Mouse (Mus musculus) spleen, embryonic (tissue): ENCODE results near the gene Chic2.

Source experiments
- CTCF ChIA-PET: fragments of 350-600 bp; sonication (Branson Sonifier 250); formaldehyde crosslinking; loops from one replicate; lab custom pipeline; 2022; lab: Charles Lee

Chic2 gene

DNA sequence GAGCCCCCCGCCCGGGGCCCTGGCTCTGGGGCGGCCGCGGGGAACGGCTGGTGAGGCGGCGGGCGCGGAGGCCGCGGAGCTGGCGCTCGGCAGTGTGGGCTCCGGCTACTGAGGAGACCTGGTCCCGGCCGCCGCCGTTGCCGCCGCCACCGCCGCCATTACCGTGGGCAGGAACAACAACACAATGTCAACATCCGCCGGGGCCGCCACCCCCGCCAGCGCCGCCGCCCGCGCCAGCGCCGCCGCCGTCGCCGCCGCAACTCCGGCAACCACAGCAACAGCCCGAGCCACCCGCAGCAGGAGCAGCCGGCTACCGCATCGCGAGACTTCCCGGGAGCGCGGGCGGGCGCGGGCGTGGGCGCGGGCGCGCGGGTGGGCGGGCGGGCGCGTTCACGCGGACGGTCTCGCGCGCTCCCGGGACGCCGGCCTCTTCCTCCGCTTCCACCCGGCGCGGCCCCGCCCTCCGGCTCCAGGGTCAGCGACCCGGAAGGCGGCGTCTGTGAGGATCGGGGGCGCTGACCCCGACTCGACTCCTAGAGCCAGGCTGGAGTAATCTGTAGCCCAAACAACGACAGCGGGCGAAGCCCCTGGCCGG is at the start of gene Chic2:
Gene Chic2 (minus strand): TSS at position 465 of the 595 bp plus-strand sequence.
- CTCF ChIA-PET = no interaction called here

DNA sequence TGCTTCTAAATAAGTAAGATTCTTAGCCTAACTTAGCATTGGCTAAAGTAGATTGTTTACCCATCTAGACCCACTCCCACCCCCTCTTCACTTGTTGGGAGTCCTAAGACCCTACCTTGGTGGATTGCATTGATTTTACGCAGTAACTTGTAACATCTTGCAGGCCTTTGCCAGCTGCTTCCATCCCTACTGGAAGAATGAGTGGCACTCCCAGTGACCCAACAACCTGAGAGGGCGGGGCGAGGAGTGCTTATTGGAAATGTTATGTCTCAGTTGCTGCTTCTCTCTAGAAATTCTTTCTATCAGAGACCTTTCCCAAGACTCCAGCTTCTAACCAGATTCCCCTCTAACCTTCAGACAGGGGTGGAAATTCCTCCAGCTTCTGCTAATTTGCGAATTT is 41.3 kb upstream of the Chic2 start:
- CTCF ChIA-PET = interaction anchor here (0.6 kb wide), 1 partner anchor 10 kb away, joined by 3 read pairs; the partner anchor contains the start of gene Gsx2

DNA sequence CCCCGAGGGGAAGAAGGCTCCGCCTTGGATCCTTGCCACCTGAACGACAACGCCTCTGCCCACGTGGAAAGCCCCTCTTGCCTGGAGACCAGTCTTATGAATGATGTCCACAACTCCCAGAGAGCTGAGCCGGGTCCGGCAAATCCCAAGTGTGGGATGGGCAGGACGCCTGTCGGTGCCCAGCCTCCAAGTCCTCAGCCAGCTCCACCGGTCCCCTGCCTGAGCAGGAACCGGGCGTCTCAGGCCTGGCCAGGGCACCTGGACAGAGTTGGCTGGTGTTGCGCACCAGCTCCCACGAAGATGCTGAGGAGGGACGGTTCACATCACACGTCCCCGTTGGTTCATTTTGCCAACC is 40.9 kb upstream of the Chic2 start:
- CTCF ChIA-PET = interaction anchor here (0.5 to 0.6 kb wide), 3 partner anchors 9 to 19 kb away, joined by 3 to 8 read pairs (median 5); partner anchors contain the start of gene Gsx2

DNA sequence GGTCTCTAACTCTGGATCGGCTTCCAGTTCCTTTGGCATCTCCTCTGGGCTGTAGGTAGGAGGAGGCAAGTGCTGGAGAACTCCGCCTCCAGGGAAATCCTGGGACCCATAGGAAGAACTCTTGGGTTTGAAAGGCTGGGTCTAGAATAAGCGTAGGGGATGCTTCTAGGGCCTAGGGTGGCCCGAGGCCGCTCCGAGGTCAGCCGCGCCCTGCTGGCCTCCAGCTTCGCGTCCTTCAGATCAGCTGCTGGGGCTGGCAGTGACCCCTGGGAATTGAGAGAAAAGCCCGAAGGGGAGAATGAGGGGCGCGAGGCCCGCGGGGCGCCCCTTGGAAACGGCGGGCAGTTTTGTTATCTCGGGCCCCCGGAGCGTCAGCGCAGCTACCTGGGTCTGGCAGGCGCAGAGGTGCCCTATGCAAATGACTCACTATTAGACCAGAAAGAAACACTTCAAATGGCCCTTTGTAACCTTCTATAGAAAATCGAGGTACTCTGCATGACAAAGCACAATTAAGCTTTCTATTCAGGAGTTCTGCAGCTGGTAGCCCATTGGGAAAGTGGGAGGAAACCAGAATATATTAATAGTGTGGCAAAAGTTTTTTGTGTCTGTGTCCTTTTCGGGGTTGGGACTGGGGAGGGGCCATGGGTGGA is 40.4 kb upstream of the Chic2 start:
- CTCF ChIA-PET = interaction anchor here (0.5 to 0.6 kb wide), 3 partner anchors 9 to 104 kb away, joined by 5 to 10 read pairs (median 8); no protein-coding TSS in a partner anchor

DNA sequence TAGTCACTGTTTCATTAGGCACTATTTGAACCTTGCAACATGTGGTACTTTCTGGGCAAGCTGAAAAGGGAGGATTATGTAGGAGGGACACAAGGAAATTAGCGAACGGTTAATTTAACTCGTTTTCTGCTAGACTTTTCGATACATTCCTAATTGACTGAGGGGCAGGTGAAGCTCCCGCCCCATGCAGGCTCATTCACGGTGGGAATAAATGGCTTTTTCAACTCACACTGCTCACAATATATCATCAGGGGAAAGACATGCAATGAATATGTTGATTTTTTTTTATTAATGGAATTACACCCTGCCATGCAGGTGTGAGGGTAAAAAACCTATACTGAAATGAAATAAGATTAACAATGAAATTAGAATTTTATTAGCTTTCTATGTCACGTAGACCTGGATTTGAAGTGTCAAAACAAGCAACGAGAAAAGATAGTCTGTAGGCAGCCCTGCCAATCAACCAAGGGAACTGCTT is 39.9 kb upstream of the Chic2 start:
- CTCF ChIA-PET = interaction anchor here (0.5 to 0.6 kb wide), 2 partner anchors 103 to 942 kb away, joined by 7 to 10 read pairs; no protein-coding TSS in a partner anchor

DNA sequence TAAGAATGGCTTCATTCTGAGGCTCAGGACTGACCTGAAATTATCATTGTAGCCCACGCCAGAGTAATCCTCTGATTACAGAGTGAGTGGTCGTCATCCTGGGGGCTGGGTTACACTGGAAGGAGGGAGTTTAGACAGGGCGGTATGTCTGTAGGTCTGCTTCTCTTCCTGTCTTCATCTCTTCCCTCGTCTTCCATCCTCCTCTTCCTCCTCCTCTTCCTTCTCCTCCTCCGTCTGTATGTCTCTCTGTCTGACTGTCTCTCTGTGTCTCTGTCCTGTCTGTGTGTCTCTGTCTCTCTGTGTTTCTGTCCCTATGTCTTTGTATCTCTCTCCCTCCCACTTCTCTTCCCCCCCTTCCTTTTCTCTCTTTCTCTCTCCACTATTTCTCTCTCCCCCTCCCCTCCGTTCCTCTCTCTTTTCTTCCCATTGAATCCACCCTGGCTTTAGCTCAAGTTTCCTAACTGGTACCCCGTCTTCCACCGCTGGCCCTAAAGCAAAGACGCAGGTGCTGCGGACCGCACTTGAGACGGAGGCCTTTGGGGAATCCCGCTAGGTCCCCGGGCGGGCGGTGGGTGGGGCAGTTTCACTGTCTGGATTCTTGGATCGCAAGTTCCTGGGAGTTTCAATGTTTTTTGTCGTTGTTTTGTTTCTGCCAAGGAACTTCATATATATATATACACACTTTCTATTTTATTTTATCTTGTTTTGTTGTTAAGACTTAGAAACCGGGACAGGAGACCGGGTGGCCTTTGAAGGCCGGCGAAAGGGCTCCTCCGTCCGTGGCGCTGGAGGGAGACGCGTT is 39.2 kb upstream of the Chic2 start:
- CTCF ChIA-PET = interaction anchor here (0.5 to 0.6 kb wide), 2 partner anchors 12 to 943 kb away, joined by 3 to 7 read pairs; no protein-coding TSS in a partner anchor

DNA sequence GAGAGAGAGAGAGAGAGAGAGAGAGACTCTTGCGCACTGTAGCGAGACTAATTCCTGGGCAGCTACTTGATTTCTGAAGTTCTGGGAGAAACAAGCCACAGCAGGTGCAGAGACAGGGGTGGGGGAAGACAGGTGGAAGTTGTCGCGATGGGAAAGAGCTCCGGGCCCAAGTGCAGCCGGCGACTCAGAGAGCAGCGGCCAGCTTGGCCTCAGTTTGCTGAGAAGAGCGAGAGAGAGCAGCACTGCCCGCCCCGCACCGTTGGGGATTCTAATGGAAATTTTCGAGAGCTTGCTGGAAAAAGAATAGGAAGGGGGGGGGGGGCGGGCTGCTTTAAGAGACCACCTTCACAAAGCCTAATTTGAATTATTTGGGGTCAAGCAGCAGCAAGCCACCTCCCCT is 38.5 kb upstream of the Chic2 start:
- CTCF ChIA-PET = interaction anchor here (0.5 kb wide), 1 partner anchor 12 kb away, joined by 3 read pairs; no protein-coding TSS in a partner anchor

DNA sequence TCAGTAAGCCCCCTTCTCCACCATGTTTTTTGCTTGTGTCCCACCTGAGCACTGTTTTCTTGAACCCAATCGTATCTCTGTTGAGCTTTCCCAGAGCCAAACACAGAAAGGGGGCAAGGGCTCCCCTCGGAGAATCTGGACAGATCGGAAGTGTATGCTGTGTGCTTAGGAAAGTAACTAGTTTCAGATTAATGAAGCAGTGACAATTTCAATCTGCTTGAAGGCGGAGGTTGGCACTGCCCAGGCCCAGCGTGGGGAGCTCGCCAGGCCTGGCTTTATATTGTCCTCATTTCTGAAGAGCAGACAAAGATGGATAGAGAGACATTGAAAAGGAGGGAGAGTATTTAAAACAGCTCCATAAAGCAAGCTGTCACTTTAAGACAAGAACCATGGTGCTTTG is 37.9 kb upstream of the Chic2 start:
- CTCF ChIA-PET = no interaction called here

DNA sequence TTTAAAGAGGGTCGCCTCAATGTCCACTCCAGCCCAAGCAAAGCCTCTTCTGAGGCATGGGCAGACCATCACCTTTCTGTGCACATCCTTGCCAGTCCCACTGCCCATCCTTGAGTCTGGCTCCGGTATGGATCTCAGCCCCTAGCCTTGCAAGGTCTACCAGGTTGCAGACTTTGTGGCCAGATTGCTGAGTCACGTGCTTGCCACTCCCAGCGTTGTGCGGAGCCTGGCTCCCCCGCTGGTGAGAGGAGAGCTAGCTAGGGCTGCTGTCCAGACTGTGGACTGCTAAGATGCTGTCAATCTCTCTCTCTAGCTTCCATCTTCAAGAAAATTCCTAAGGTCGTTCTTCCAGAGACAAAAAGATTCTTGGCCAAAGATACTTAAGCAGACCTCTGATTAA is 35.0 kb upstream of the Chic2 start:
- CTCF ChIA-PET = no interaction called here

DNA sequence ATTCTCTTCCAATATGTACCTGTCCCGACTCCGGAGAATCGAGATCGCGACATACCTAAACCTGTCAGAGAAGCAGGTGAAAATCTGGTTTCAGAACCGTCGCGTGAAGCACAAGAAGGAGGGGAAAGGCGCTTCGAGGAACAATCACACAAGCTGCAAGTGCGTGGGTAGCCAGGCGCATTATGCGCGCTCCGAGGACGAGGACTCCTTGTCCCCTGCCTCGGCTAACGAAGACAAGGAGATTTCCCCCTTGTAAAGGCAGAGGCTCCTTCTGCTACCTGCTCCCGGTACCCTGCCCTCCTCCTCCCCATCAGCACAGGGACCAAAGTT is 32.4 kb upstream of the Chic2 start:
- CTCF ChIA-PET = no interaction called here

DNA sequence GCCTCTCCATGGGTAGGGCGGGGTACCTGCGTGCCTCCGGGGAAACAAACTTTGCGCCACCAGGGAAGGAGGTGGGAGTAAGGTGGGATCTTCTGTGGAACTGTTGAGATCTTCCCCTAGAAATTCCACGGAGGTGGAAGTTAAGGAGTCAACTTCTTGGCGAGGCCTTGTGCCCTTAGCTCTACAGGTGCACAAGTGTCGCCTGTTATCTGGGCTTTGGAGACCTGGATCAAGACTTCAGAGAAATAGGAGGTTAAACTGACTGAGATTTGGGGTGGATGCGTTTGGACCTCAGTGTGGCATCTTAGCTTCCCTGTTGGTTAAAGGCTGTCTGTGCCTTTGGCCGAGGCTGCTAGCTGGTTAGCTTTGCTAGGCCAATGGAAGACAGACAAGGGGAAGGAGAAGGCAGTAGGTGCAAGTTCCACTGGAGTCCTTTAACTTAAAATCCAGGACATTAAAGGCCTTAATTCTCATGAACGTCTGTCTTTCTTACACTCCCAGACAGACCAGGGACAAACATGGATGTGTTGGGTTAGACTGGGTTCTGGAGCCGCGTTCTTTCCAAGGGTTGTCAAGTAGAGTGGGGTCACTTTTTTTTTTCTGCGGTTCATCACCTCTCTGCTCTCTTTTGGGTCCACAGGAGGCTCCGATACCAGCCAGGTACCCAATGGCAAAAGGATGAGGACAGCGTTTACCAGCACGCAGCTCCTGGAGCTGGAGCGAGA is 31.9 kb upstream of the Chic2 start:
- CTCF ChIA-PET = no interaction called here

DNA sequence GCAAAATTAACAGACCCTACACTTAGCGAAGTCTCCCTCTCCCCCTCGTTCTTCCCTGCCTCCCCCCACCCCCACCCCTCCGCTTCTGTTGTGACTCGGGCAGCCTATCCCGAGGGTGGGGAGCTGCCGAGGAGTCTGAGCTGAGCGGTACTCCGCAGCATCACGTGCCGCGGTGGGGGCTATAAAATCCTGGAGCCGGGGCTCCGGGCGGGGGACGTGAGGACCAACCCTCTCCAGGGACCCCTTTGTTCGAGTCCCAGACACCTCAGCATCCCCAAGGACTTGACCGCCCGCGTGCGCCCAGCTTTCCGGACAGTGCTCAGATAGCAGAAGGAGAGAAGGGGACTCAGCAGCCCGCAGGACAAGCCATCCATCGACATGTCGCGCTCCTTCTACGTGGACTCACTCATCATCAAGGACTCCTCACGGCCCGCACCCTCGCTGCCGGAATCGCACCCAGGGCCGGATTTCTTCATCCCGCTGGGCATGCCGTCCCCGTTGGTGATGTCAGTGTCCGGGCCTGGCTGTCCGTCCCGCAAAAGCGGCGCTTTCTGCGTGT is 30.9 kb upstream of the Chic2 start, which contains the start of gene Gsx2:
Gene Gsx2 (plus strand): TSS at position 219 of the 559 bp plus-strand sequence.
- CTCF ChIA-PET = interaction anchor here (0.6 to 1.1 kb wide), 2 partner anchors 10 to 71 kb away, joined by 3 to 4 read pairs; no protein-coding TSS in a partner anchor

DNA sequence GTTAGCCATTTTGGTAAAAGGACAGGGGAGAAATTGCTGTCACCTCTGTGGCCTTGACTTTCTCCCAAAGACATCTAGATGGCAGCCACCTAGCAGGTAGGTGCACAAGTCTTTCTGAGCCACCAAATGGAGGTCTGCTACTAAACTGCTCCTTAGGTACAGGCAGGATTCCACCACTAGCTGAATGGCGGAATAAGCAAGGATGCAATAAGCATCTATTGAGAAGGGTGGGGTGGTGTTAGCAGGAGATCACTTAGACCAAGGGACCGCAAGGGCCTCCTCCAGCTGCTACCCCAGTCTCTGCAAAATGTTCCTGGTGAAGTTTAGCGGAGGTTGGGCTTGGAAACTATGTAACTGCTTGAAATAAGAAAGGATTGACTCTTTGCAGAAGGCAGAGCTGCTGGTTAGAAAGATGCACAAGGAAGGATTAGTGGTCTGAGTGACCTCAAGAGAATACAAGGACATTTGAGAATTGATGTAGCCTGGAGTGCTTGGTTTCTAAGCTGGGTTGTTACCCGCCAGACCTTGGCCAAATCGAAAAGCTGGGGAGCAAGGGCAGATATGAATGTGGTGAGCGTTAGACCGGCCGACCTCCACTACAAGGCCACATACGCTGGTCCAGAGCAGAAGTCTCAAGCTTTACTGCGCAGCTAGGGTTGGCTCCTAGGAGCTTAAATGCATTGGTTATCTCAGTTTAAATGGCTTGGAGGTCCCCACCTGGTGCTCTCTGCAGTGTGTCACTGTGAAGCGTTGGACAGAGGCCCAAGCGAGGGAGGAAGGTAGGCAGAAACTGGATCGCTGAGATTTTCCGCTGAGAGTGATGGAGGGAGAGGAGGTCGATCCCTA is 30.2 kb upstream of the Chic2 start:
- CTCF ChIA-PET = interaction anchor here (1.1 kb wide), 1 partner anchor 11 kb away, joined by 3 read pairs; no protein-coding TSS in a partner anchor

DNA sequence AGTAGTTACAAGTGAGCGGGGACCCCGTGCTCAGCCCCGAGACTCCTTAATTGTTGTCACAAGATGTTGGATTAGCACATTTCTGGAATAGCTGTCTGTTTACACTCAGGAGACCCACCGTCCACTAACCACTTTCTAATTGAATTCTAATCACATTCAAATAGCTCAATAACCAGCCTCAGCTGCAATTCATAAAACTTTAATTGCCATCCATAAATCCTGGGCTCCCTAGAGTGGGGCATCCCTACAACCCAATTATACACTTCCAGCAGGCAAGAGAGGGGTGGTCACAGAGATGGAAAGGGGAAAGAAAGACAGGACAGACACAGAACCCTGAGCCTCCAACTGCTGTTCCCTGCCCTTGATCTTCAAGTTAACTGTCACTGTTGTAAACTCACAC is 29.6 kb upstream of the Chic2 start:
- CTCF ChIA-PET = no interaction called here

DNA sequence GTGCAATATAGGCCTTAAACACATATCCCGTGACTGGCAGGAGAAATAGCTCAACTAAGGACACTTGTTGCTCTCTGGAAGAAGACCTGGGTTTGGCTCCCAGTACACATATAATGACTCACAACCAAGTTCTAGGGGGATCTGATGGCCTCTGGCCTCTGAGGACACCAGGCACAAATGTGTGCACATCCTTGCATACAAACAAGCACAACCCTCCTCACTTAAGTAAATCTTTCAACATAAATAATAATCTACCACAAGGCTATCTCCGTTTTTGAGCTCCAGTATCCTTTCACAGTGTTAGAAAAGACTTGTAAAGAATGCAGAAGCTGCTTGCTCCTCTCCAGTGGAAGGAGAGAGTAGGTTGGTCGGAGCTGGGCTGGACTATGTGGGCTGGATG is 29.1 kb upstream of the Chic2 start:
- CTCF ChIA-PET = no interaction called here

DNA sequence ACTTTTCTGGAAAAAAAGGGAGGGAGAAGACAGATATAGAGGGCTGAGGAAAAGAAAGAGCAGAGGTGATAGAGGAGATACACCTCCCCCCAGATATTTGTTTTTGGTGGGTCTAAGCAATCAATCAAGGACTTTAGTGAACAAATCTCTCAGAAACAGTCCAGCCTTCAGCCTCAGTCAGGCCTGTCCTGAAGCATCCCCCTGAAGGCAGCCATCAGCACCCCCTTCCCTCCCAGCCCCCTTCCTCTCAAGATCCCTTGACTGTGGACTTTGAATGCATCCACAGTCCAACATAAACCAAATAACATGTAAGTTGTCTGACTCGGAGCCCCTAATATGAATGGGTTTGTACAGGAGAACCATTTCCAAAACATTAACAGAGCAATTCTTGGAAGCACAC is 28.6 kb upstream of the Chic2 start:
- CTCF ChIA-PET = no interaction called here

DNA sequence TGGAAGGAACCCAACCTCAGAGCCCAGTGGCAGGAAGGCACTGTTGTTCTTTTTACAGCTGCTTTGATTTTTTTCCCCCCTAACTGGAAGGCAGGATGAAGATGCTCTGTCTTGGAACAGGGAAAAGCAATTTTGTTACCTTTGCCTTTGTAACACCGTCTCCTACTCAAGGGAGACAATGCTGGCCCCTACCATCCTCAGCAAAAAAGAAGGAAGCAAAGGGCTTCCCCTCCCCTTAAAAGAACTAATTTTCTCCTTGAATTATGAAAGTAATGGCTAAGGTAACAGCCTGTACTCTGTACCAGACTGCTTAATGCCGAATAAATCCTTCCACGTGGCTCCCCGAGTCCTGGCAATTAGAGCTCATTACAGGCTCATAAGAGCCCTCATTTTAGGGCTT is 28.0 kb upstream of the Chic2 start:
- CTCF ChIA-PET = no interaction called here

DNA sequence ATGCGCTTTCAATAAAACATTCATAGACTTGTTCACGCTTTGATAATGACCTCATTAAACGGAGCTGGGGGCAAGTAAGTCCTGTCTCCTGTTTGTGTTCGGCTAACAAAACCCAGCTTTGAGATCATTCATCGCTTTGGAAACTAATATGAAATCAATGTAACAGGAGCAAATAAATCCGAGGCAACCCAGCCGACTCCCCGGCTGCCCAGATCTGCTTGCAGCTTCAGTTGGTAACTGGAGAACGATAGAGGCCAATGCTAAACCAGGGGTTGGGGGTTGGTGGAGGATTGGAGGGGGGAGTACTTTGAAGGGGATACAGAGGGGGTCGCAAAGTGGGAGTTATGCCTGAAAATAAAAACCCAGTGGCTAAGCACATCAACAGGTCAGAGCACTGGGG is 27.4 kb upstream of the Chic2 start:
- CTCF ChIA-PET = interaction anchor here (0.6 to 0.7 kb wide), 3 partner anchors 11 to 1817 kb away, joined by 3 to 12 read pairs (median 5); no protein-coding TSS in a partner anchor

DNA sequence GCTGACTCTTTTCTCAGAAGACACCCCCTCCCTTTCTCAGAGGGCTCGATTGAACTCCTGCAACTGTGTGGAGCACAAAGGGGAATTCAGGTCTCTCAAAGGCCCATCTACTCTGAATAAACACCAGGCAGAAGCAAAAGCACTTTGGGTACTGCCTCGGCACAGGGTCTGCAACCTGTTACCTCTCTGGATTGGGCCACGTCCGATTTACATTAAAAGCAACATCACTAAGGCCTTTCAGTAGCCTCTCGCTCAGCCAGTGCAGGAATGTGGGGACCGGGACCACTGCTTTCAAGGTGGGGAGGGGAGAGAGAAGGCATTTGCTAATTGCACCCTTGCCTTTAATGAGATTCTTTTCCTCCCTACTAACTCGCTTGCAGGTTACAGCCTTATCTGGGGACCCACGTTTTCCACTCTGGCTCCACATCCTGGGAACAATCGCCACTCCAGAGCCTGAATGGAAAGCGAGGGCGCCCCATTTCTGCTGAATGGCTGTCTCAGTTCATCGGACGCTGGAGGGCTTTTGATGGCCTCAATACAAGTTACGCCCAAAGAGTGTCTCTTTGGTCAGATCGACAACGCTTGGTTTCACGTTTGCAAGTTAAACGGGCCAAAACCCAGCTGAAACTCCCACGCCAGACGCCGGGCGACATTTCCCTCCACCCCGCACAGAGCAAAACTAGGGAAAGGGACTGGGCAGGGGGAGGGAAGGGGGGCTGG is 26.2 kb upstream of the Chic2 start:
- CTCF ChIA-PET = no interaction called here
